Mouse (Mus musculus): Measurements from ENCODE around the gene Hcn1. TPM values are rescaled to one million over a fixed set of nuclear protein-coding genes. Genes with fewer than 3 reads are reported as not detected.

Gene Hcn1
- 0.08 TPM for polyA plus RNA-seq (2014; fragmentation: Illumina TruSeq; extraction: RNeasy Lipid Tissue Mini Kit (QIAGEN cat#74804); ENCODE audit: low read depth, low replicate concordance)

GRCm38 (mm10) chr13:117602181-117602580 is at the start of gene Hcn1:
TSS of gene Hcn1 (plus strand) at chr13:117602320.

All from testis, adult 10 weeks (tissue).